Mouse (Mus musculus) CH12.LX (cell line): ENCODE data around the gene Zbtb22. TPM values are rescaled to one million over a fixed set of nuclear protein-coding genes. Genes with fewer than 3 reads are reported as not detected.

Experiments
- DNase-seq: peaks from one replicate; pipeline ENCODE4 v3.0.0-alpha.2; 2013; ENCODE audit errors: extremely low read depth
- H3K27ac ChIP-seq: 2 replicates; pipeline ENCODE4 v1.5.1; 2012; ENCODE audit warnings: low read depth, mild to moderate bottlenecking, control low read depth, moderate library complexity; ENCODE audit not compliant: insufficient read depth
- H3K27me3 ChIP-seq: replicated peaks from 2 replicates; pipeline ENCODE3; 2012; ENCODE audit warnings: inconsistent platforms
- H3K36me3 ChIP-seq, 2 experiments: replicated peaks in 1 of 2; 2 replicates each; pipeline versions ENCODE3 to v1.6.1; 2012; ENCODE audit warnings: inconsistent platforms in 1 of 2, low read length in 1 of 2, mild to moderate bottlenecking in 1 of 2, mixed read lengths in 1 of 2, moderate library complexity in 1 of 2; ENCODE audit not compliant: control insufficient read depth in 1 of 2, insufficient read depth in 1 of 2
- H3K4me1 ChIP-seq, 2 experiments: 2 replicates each; pipeline ENCODE4 v1.6.1; 2012; ENCODE audit warnings: inconsistent platforms in 1 of 2, moderate library complexity in 1 of 2; ENCODE audit not compliant: insufficient read depth in 2 of 2, control insufficient read depth in 1 of 2
- H3K4me2 ChIP-seq: 2 replicates; pipeline ENCODE4 v1.6.1; 2012; ENCODE audit warnings: low read depth, mild to moderate bottlenecking, control low read depth; ENCODE audit not compliant: poor library complexity, insufficient read depth, severe bottlenecking
- H3K4me3 ChIP-seq, 3 experiments: fragments of 150-350 bp in 1 of 3; sonication (generic) in 1 of 3; replicated peaks in 1 of 3; 2 replicates each; pipeline versions ENCODE3 to v1.5.1; 2011 to 2012; ENCODE audit warnings: low read depth in 2 of 3, low read length in 2 of 3, mild to moderate bottlenecking in 2 of 3, moderate library complexity in 2 of 3, control low read depth in 1 of 3, improper control_type of control experiment in 1 of 3, inconsistent platforms in 1 of 3, mixed read lengths in 1 of 3; ENCODE audit not compliant: poor library complexity in 1 of 3
- H3K79me2 ChIP-seq: replicated peaks from 2 replicates; pipeline ENCODE4 v1.6.1; 2012; ENCODE audit warnings: mild to moderate bottlenecking, moderate library complexity; ENCODE audit not compliant: control insufficient read depth, poor library complexity, insufficient read depth, severe bottlenecking; ENCODE audit errors: extremely low read depth
- H3K9ac ChIP-seq: 2 replicates; pipeline ENCODE4 v1.6.1; 2012; ENCODE audit warnings: low read depth, mild to moderate bottlenecking, control low read depth, moderate library complexity; ENCODE audit not compliant: insufficient read depth
- H3K9me3 ChIP-seq: replicated peaks from 2 replicates; pipeline ENCODE3; 2012; ENCODE audit warnings: low read length, inconsistent platforms, mixed read lengths
- CHD1 ChIP-seq: IDR thresholded peaks from 2 replicates; pipeline ENCODE4 v1.6.1; 2012; ENCODE audit warnings: low read depth, low read length, improper control_type of control experiment, inconsistent platforms
- CHD2 ChIP-seq: IDR thresholded peaks from 2 replicates; pipeline ENCODE4 v1.6.1; 2011; ENCODE audit warnings: low read length, improper control_type of control experiment
- EP300 ChIP-seq: IDR thresholded peaks from 2 replicates; pipeline ENCODE4 v1.6.1; 2011; ENCODE audit warnings: low read length, improper control_type of control experiment
- HCFC1 ChIP-seq: IDR thresholded peaks from 2 replicates; pipeline ENCODE4 v1.6.1; 2012; ENCODE audit warnings: low read depth, mild to moderate bottlenecking, inconsistent platforms, low read length, improper control_type of control experiment
- IRF4 ChIP-seq: IDR thresholded peaks from 2 replicates; pipeline ENCODE4 v1.6.1; 2014; ENCODE audit warnings: low read depth, mild to moderate bottlenecking, inconsistent platforms, low read length, improper control_type of control experiment
- JUN ChIP-seq: IDR thresholded peaks from 2 replicates; pipeline ENCODE4 v1.6.1; 2011; ENCODE audit warnings: low read depth, mild to moderate bottlenecking, low read length, improper control_type of control experiment, moderate library complexity; ENCODE audit not compliant: insufficient read depth
- MAX ChIP-seq: IDR thresholded peaks from 2 replicates; pipeline ENCODE4 v1.6.1; 2011; ENCODE audit warnings: low read length, improper control_type of control experiment
- MAZ ChIP-seq: IDR thresholded peaks from 2 replicates; pipeline ENCODE4 v1.6.1; 2012; ENCODE audit warnings: low read depth, mild to moderate bottlenecking, inconsistent platforms, low read length, improper control_type of control experiment, moderate library complexity
- MXI1 ChIP-seq: IDR thresholded peaks from 2 replicates; pipeline ENCODE4 v1.6.1; 2011; ENCODE audit warnings: mild to moderate bottlenecking, low read depth, low read length, improper control_type of control experiment
- NRF1 ChIP-seq: IDR thresholded peaks from 2 replicates; pipeline ENCODE4 v1.6.1; 2014; ENCODE audit warnings: low read depth, mild to moderate bottlenecking, inconsistent platforms, low read length, improper control_type of control experiment, moderate library complexity
- POLR2A ChIP-seq: IDR thresholded peaks from 2 replicates; pipeline ENCODE4 v1.6.1; 2011; ENCODE audit warnings: low read depth, mild to moderate bottlenecking, improper control_type of control experiment, low read length
- POLR2AphosphoS2 ChIP-seq: IDR thresholded peaks from 2 replicates; pipeline ENCODE4 v1.6.1; 2011; ENCODE audit warnings: low read depth, low read length, improper control_type of control experiment
- SMC3 ChIP-seq: IDR thresholded peaks from 2 replicates; pipeline ENCODE4 v1.6.1; 2011; ENCODE audit warnings: low read depth, low read length, improper control_type of control experiment
- USF1 ChIP-seq: IDR thresholded peaks from 2 replicates; pipeline ENCODE4 v1.6.1; 2014; ENCODE audit warnings: low read depth, mild to moderate bottlenecking, inconsistent platforms, low read length, improper control_type of control experiment
- ZC3H11A ChIP-seq: IDR thresholded peaks from 2 replicates; pipeline ENCODE4 v1.6.1; 2012; ENCODE audit warnings: low read depth, mild to moderate bottlenecking, inconsistent platforms, low read length, improper control_type of control experiment
- dilution Hi-C: fragments of 300-500 bp; cut with MboI; formaldehyde crosslinking; loops from 2 replicates; pipeline ENCODE4 v1.14.3; 2020; ENCODE audit warnings: low sequenced_read_pairs; ENCODE audit not compliant: extremely low pct_unique_long_range_greater_than_20kb, extremely low pct_ligation_motif_present
- in situ Hi-C: fragments of 300-500 bp; cut with MboI; formaldehyde crosslinking; loops from 3 replicates; pipeline ENCODE4 v1.14.3; 2019; ENCODE audit warnings: low sequenced_read_pairs, low pct_ligation_motif_present, low pct_unique_long_range_greater_than_20kb, mixed read lengths
- polyA plus RNA-seq: library from polyadenylated mRNA; unstranded; fragments of >175 nt; gene quantifications from 2 replicates; pipeline ENCODE4 v1.2.1, GENCODE M21; 2012; ENCODE audit warnings: low read depth; ENCODE audit not compliant: insufficient read length
- total RNA-seq, 2 experiments: library from RNA; depleted of rRNA; stranded (reverse); fragments of 300-350 nt in 1 of 2; fragments of >200 nt in 1 of 2; gene quantifications; 2 replicates each; pipeline ENCODE4 v1.2.3; 2012 to 2014

The Zbtb22 gene
- total and polyA plus RNA-seq, 3 experiments = 11.7 to 23.5 (median 20.3) TPM

GRCm38 (mm10) chr17:33952879-33953278 lies 37.2 kb downstream of the Zbtb22 start:
- Histone ChIP-seq H3K27me3 (no peaks in the 10 kb centered on the region), H3K9ac (peak overlapping the region; percentile 37; the same call in 1 of the 2 replicates), H3K36me3 (peaks cover 59 to 67% of the 10 kb centered on the region in 2 experiments), H3K4me3 (peak overlapping the region in 1 of 3 experiments; percentile 91), H3K4me1 (peaks cover 8 to 30% of the 10 kb centered on the region in 2 experiments), H3K79me2 (peaks cover 29% of the 10 kb centered on the region), H3K27ac (no peak overlapping the region), H3K9me3 (no peaks in the 10 kb centered on the region), H3K4me2 (peak overlapping the region; percentile 50; the same call in 1 of the 2 replicates)
- in situ Hi-C loops = no loop called here
- TF ChIP-seq POLR2AphosphoS2 (peak; percentile 47; the same call in 1 of the 2 replicates), MXI1 (no peak), POLR2A (peak; percentile 18), MAZ (no peak), HCFC1 (no peak), USF1 (no peak), NRF1 (no peak), SMC3 (no peak), CHD2 (no peak), EP300 (no peak), JUN (no peak), MAX (no peak), IRF4 (no peak), CHD1 (no peak), ZC3H11A (no peak)
- dilution Hi-C loops = no loop called here
- no peak for DNase-seq

GRCm38 (mm10) chr17:33953310-33953709 lies 37.6 kb downstream of the Zbtb22 start:
- Histone ChIP-seq H3K27me3 (no peaks in the 10 kb centered on the region), H3K79me2 (peaks cover 29% of the 10 kb centered on the region), H3K4me1 (peaks cover 10 to 34% of the 10 kb centered on the region in 2 experiments), H3K9ac (peak overlapping the region; percentile 37; the same call in 1 of the 2 replicates), H3K9me3 (no peaks in the 10 kb centered on the region), H3K4me3 (peak overlapping the region; percentile 13 to 91 (median 22)), H3K4me2 (peak overlapping the region; percentile 52; the same call in 1 of the 2 replicates), H3K36me3 (peaks cover 56 to 67% of the 10 kb centered on the region in 2 experiments), H3K27ac (no peak overlapping the region)
- in situ Hi-C loops (no loop called here), dilution Hi-C loops (no loop called here)
- no peak for DNase-seq
- TF ChIP-seq ZC3H11A (no peak), POLR2AphosphoS2 (peak; percentile 31; the same call in 1 of the 2 replicates)
